In genomic region chr12:29771791-29772190, GRCm38 (mm10) we compare ENCODE assay signal across 17 mouse cellular contexts.
DNase-seq lines count a peak whose midpoint lies in the region; ATAC-seq and TF ChIP-seq lines count a peak whose summit lies in the region.
"Had no signal": no experiment of that assay in that cellular context is flagged by ENCODE, and none has a peak within 500 bp of the region (broad histone marks: within the 10 kb centered on the region; RNA-seq: fewer than 3 reads in every experiment).

No protein-coding gene starts in this region.

- no peak overlapping the region for H3K9ac ChIP-seq in hindbrain, embryonic 15.5 days
- H3K9ac ChIP-seq in hindbrain, embryonic 12.5 days: no peak overlapping the region
- H3K9ac ChIP-seq in midbrain, embryonic 16.5 days (ENCODE audit: low read depth, low read length): no peak overlapping the region
- no peak overlapping the region for H3K9ac ChIP-seq in midbrain, embryonic 13.5 days (replicated peaks)
- H3K9ac ChIP-seq in intestine, embryonic 16.5 days (ENCODE audit: low read depth, low read length): no peak overlapping the region
- no peak overlapping the region for H3K9ac ChIP-seq in heart, adult 2 months (ENCODE audit: low read depth, low read length)
- H3K9ac ChIP-seq: forebrain, embryonic 15.5 days; limb, embryonic 13.5 days; liver, embryonic 14.5 days had no signal

- H3K27me3 ChIP-seq in hindbrain, embryonic 15.5 days: no peaks in the 10 kb centered on the region
- no peaks in the 10 kb centered on the region for H3K27me3 ChIP-seq in hindbrain, embryonic 12.5 days
- no peaks in the 10 kb centered on the region for H3K27me3 ChIP-seq in midbrain, embryonic 16.5 days (ENCODE audit: control insufficient read depth, insufficient read depth, low read depth, low read length)
- no peaks in the 10 kb centered on the region for H3K27me3 ChIP-seq in midbrain, embryonic 13.5 days
- no peaks in the 10 kb centered on the region; the same call in 1 of the 2 replicates for H3K27me3 ChIP-seq in cerebellum, adult 2 months (ENCODE audit: control insufficient read depth, insufficient read depth, low read length)
- H3K27me3 ChIP-seq in intestine, embryonic 16.5 days (replicated peaks; ENCODE audit: control insufficient read depth, insufficient read depth, low read length): no peaks in the 10 kb centered on the region
- H3K27me3 ChIP-seq in heart, adult 2 months (ENCODE audit: control insufficient read depth, insufficient read depth, low read length): no peaks in the 10 kb centered on the region
- H3K27me3 ChIP-seq: forebrain, embryonic 15.5 days; limb, embryonic 13.5 days had no signal

- no peaks in the 10 kb centered on the region for H3K79me2 ChIP-seq in heart, adult 2 months (replicated peaks; ENCODE audit: control insufficient read depth, insufficient read depth, low read length)

- H3K9me3 ChIP-seq in hindbrain, embryonic 15.5 days: no peaks in the 10 kb centered on the region
- no peaks in the 10 kb centered on the region for H3K9me3 ChIP-seq in hindbrain, embryonic 12.5 days (replicated peaks)
- no peaks in the 10 kb centered on the region for H3K9me3 ChIP-seq in midbrain, embryonic 16.5 days (replicated peaks; ENCODE audit: control insufficient read depth, low read length, poor library complexity, severe bottlenecking)
- no peaks in the 10 kb centered on the region for H3K9me3 ChIP-seq in midbrain, embryonic 13.5 days
- H3K9me3 ChIP-seq in intestine, embryonic 16.5 days (ENCODE audit: control insufficient read depth, low read length): no peaks in the 10 kb centered on the region
- H3K9me3 ChIP-seq: embryonic facial prominence, embryonic 10.5 days; forebrain, embryonic 15.5 days; heart, embryonic 10.5 days; limb, embryonic 13.5 days had no signal

- no peak for ATAC-seq in hindbrain, embryonic 15.5 days (ENCODE audit: low FRiP score, low read depth)
- ATAC-seq in hindbrain, embryonic 12.5 days (ENCODE audit: low FRiP score): no peak
- no peak for ATAC-seq in midbrain, embryonic 16.5 days
- ATAC-seq in midbrain, embryonic 13.5 days: no peak
- no peak for ATAC-seq in intestine, embryonic 16.5 days
- ATAC-seq: forebrain, embryonic 15.5 days had no signal

- H3K4me2 ChIP-seq in hindbrain, embryonic 15.5 days: no peak overlapping the region
- no peak overlapping the region for H3K4me2 ChIP-seq in hindbrain, embryonic 12.5 days (replicated peaks)
- no peak overlapping the region for H3K4me2 ChIP-seq in midbrain, embryonic 16.5 days (ENCODE audit: low read length)
- H3K4me2 ChIP-seq in midbrain, embryonic 13.5 days (replicated peaks): no peak overlapping the region
- H3K4me2 ChIP-seq in intestine, embryonic 16.5 days (ENCODE audit: low read depth, low read length): no peak overlapping the region
- H3K4me2 ChIP-seq: forebrain, embryonic 15.5 days; limb, embryonic 13.5 days had no signal

- H3K4me1 ChIP-seq in hindbrain, embryonic 15.5 days (replicated peaks): peaks cover 23% of the 10 kb centered on the region
- no peaks in the 10 kb centered on the region for H3K4me1 ChIP-seq in hindbrain, embryonic 12.5 days
- peaks cover 3% of the 10 kb centered on the region; the same call in 1 of the 2 replicates for H3K4me1 ChIP-seq in midbrain, embryonic 16.5 days (ENCODE audit: control insufficient read depth, insufficient read depth, low read length)
- H3K4me1 ChIP-seq in midbrain, embryonic 13.5 days (replicated peaks): peaks cover 15% of the 10 kb centered on the region
- H3K4me1 ChIP-seq in cerebellum, adult 2 months (ENCODE audit: control insufficient read depth, insufficient read depth, low read length): peaks cover 13% of the 10 kb centered on the region
- no peaks in the 10 kb centered on the region for H3K4me1 ChIP-seq in intestine, embryonic 16.5 days (ENCODE audit: control insufficient read depth, insufficient read depth, low read length)
- H3K4me1 ChIP-seq in heart, adult 2 months (ENCODE audit: control insufficient read depth, insufficient read depth, low read length): no peaks in the 10 kb centered on the region; the same call in 1 of the 2 replicates
- H3K4me1 ChIP-seq: embryonic facial prominence, embryonic 10.5 days; limb, embryonic 13.5 days had no signal

- 67% methylated on average over 3 of the region's 3 CpGs for WGBS in hindbrain, embryonic 15.5 days
- 80% methylated on average over 3 of the region's 3 CpGs for WGBS in hindbrain, embryonic 12.5 days
- WGBS in midbrain, embryonic 16.5 days: 77% methylated on average over 3 of the region's 3 CpGs
- WGBS in midbrain, embryonic 13.5 days: 77% methylated on average over 3 of the region's 3 CpGs
- 9% methylated on average over 3 of the region's 3 CpGs for WGBS in cerebellum, adult 2 months
- WGBS in intestine, embryonic 16.5 days: 75% methylated on average over 3 of the region's 3 CpGs
- 61% methylated on average over 3 of the region's 3 CpGs for WGBS in heart, adult 2 months

- peak; percentile 54 to 68 for DNase-seq in cerebellum, adult 2 months
- DNase-seq in cerebellum, postnatal 36 days: peak; percentile 53 to 57
- no peak for DNase-seq in heart, adult 2 months
- DNase-seq: heart, postnatal 14 days; right cerebral cortex, postnatal 4 days; thymus, postnatal 25 days had no signal

- TF ChIP-seq EP300 in heart, adult 2 months (IDR thresholded peaks at IDR 0.05; ENCODE audit: insufficient read depth, low read depth, low read length): no peak

- H3K36me3 ChIP-seq in hindbrain, embryonic 15.5 days: peaks cover 11% of the 10 kb centered on the region
- no peaks in the 10 kb centered on the region; the same call in 1 of the 2 replicates for H3K36me3 ChIP-seq in hindbrain, embryonic 12.5 days
- peaks cover 7% of the 10 kb centered on the region; the same call in 1 of the 2 replicates for H3K36me3 ChIP-seq in midbrain, embryonic 16.5 days (ENCODE audit: control insufficient read depth, insufficient read depth, low read length)
- H3K36me3 ChIP-seq in midbrain, embryonic 13.5 days: peaks cover 13% of the 10 kb centered on the region
- H3K36me3 ChIP-seq in intestine, embryonic 16.5 days (ENCODE audit: control insufficient read depth, insufficient read depth, low read length): no peaks in the 10 kb centered on the region
- H3K36me3 ChIP-seq in heart, adult 2 months (ENCODE audit: control insufficient read depth, insufficient read depth, low read length): no peaks in the 10 kb centered on the region
- H3K36me3 ChIP-seq: embryonic facial prominence, embryonic 10.5 days; forebrain, embryonic 15.5 days; heart, embryonic 10.5 days; limb, embryonic 13.5 days had no signal

- intact Hi-C loops in heart, adult 2 months (cut with DNase I): no loop called here

- H3K4me3 ChIP-seq in hindbrain, embryonic 15.5 days: no peak overlapping the region
- H3K4me3 ChIP-seq in hindbrain, embryonic 12.5 days: no peak overlapping the region
- H3K4me3 ChIP-seq in midbrain, embryonic 16.5 days (ENCODE audit: low read depth, low read length): no peak overlapping the region
- H3K4me3 ChIP-seq in midbrain, embryonic 13.5 days (replicated peaks): no peak overlapping the region
- no peak overlapping the region for H3K4me3 ChIP-seq in cerebellum, adult 2 months (replicated peaks; ENCODE audit: insufficient read depth, low read depth, low read length)
- no peak overlapping the region for H3K4me3 ChIP-seq in intestine, embryonic 16.5 days (ENCODE audit: low read length)
- no peak overlapping the region for H3K4me3 ChIP-seq in heart, adult 2 months
- H3K4me3 ChIP-seq: embryonic facial prominence, embryonic 10.5 days; erythroblast, embryonic 14.5 days; forebrain, embryonic 15.5 days; heart, embryonic 10.5 days; limb, embryonic 13.5 days had no signal

- TF ChIP-seq CTCF in cerebellum, adult 2 months (IDR thresholded peaks at IDR 0.05; ENCODE audit: borderline replicate concordance, insufficient read depth, low read depth, low read length): no peak
- TF ChIP-seq CTCF in heart, adult 2 months (IDR thresholded peaks at IDR 0.05): no peak

- peak overlapping the region; percentile 45; the same call in 1 of the 2 replicates for H3K27ac ChIP-seq in hindbrain, embryonic 15.5 days (replicated peaks)
- H3K27ac ChIP-seq in hindbrain, embryonic 12.5 days: no peak overlapping the region
- H3K27ac ChIP-seq in midbrain, embryonic 16.5 days (ENCODE audit: low read length): peak overlapping the region; percentile 54
- no peak overlapping the region for H3K27ac ChIP-seq in midbrain, embryonic 13.5 days
- no peak overlapping the region; the same call in 1 of the 2 replicates for H3K27ac ChIP-seq in cerebellum, adult 2 months (ENCODE audit: insufficient read depth, low read length)
- no peak overlapping the region for H3K27ac ChIP-seq in intestine, embryonic 16.5 days (ENCODE audit: low read length)
- no peak overlapping the region for H3K27ac ChIP-seq in heart, adult 2 months
- H3K27ac ChIP-seq: embryonic facial prominence, embryonic 10.5 days; heart, embryonic 10.5 days; limb, embryonic 13.5 days; liver, embryonic 14.5 days had no signal

- TF ChIP-seq POLR2A in cerebellum, adult 2 months (IDR thresholded peaks at IDR 0.05; ENCODE audit: borderline replicate concordance, insufficient read depth, low read length): no peak
- TF ChIP-seq POLR2A in heart, adult 2 months (IDR thresholded peaks at IDR 0.05; ENCODE audit: insufficient read depth, low read depth, low read length): no peak

Comparison
In these comparisons a context has a peak if more than half of its experiments do, and no peak if none do; other contexts are left out.
1. H3K27ac ChIP-seq: peak in hindbrain, embryonic 15.5 days (single experiment) and midbrain, embryonic 16.5 days (single experiment); none in hindbrain, embryonic 12.5 days (single experiment), midbrain, embryonic 13.5 days (single experiment), cerebellum, adult 2 months (single experiment), intestine, embryonic 16.5 days (single experiment) and heart, adult 2 months (single experiment).
2. DNase-seq: peak in cerebellum, adult 2 months (2 of 2) and cerebellum, postnatal 36 days (2 of 2); none in heart, adult 2 months (0 of 2).